Mouse (Mus musculus): Measurements from ENCODE around the gene Vmn1r232. TPM values are rescaled to one million over a fixed set of nuclear protein-coding genes. Genes with fewer than 3 reads are reported as not detected.

Gene Vmn1r232
- not detected in 2 replicates for polyA plus RNA-seq (2012; ENCODE audit: low replicate concordance)

DNA sequence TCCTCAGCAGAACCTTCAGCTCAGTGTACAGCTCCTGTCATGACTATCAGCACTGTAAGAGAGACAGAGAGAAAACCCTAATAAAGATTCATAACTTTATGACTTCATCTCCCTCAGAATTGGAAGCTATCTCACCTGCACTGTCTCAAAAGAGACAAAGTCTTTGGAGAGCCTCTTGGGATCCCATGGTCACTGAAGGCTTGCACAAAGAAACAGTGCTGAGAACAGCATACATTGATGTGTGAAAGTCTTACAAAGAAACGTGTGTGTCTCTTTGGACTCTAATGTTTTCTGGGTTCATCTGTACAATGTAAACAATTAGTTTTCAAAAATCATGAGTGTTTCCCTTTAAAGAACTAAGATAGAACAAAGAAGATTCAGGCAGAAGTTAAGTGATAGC is at the start of gene Vmn1r232:
Vmn1r232 (minus strand) TSS at position 101 of the 400 bp plus-strand sequence.

DNA sequence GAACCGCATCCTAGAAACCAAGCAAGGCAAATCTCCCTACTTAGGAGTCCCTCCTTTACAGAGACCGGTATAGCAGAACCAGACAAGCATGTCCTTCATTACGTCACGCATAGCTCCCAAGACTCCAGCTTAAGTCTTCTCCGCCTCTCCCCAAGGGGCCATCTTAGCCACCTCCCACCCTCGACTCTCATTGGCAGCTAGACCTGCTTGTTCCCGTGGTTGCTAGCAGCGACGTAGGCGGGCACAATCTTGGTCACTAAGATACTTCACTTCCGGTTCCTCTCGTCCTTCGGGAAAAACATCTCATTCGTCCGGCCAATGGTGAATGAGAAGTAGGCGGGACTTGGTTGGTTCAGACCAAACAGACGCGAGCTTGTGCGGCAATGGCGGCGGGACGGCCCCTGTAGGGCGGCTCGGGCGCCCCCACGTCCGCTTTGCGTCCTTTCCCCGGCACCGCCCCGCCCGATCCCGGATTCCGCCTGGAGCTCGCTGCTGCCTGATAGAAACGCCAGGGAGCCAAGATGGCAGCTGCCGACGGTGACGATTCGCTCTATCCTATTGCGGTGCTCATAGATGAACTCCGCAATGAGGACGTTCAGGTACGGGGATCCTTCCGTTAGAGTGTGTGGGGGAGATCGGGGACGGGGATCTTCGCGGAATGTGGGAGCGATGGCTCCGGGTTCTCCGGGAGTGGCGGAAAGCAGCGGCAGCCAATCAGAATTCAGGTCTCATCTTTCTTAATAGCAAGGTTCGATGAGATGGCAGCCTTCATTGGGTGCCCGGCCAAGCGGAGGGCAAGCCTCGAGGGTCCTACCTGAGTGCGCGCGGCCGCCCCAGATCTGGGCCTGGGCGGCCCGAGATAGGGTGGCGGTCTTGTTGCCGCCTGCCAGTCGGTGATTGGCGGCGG is 25.7 kb upstream of the Vmn1r232 start, which contains the start of gene Ppp2r1a:
Ppp2r1a (plus strand) TSS at position 327 of the 907 bp plus-strand sequence.

DNA sequence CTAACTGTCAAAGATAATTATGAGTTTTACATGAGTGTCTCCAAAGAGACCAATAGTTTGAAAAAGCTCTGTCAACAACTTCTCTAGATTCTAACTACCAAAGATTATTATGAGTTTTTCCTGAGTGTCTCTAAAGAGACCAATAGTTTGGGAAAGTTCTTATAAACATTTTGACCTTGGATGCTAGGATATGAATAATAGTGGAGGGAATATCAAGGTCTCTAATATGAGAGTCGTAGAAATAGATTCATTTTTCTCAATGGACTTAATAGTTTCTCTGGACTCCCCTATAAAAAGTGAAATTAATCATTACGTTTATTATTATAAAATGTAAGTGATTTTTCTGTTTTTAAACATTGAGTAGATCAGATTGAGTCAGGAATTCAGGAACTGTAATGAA is 14.5 kb downstream of the Vmn1r232 start, which contains the start of gene Vmn1r231:
Vmn1r231 (minus strand) TSS at position 101 of the 400 bp plus-strand sequence.

Other genes with a start within 250 kb of the Vmn1r232 start
- not detected in 2 replicates for gene Vmn1r226, start 236.9 kb downstream of the Vmn1r232 start, polyA plus RNA-seq (2012; ENCODE audit: low replicate concordance)
- not detected in 2 replicates for gene Vmn1r227, start 189.9 kb downstream of the Vmn1r232 start, polyA plus RNA-seq (2012; ENCODE audit: low replicate concordance)
- gene Vmn1r228, start 133.6 kb downstream of the Vmn1r232 start, polyA plus RNA-seq (2012; ENCODE audit: low replicate concordance), result not detected in 2 replicates
- not detected in 2 replicates for gene Vmn1r229, start 108.2 kb downstream of the Vmn1r232 start, polyA plus RNA-seq (2012; ENCODE audit: low replicate concordance)
- gene Vmn1r230, start 79.3 kb downstream of the Vmn1r232 start, polyA plus RNA-seq (2012; ENCODE audit: low replicate concordance), result not detected in 2 replicates
- not detected in 2 replicates for gene Vmn1r231, start 14.6 kb downstream of the Vmn1r232 start, polyA plus RNA-seq (2012; ENCODE audit: low replicate concordance)
- gene Ppp2r1a, start 25.6 kb upstream of the Vmn1r232 start, polyA plus RNA-seq (2012; ENCODE audit: low replicate concordance), result 38.2 and 204 TPM in 2 replicates
- not detected in 2 replicates for gene Vmn1r233, start 76.8 kb upstream of the Vmn1r232 start, polyA plus RNA-seq (2012; ENCODE audit: low replicate concordance)
- 1.2 and 1.7 TPM in 2 replicates for gene Zfp160, start 89.2 kb upstream of the Vmn1r232 start, polyA plus RNA-seq (2012; ENCODE audit: low replicate concordance)